Mouse (Mus musculus) stomach, embryonic 16.5 days (tissue): Measurements from ENCODE around the gene Vps39. TPM values are rescaled to one million over a fixed set of nuclear protein-coding genes. Genes with fewer than 3 reads are reported as not detected.

Experiments used
- ATAC-seq: fragments of 200-750 bp; cut with Nextera tagmentation; 2 replicates; pipeline ENCODE4 v1.8.0; 2017; ENCODE audit warnings: moderate number of reproducible peaks, moderate TSS enrichment; ENCODE audit not compliant: insufficient read depth, low FRiP score
- H3K27ac ChIP-seq: fragments of 300-500 bp; sonication (generic); 2 replicates; pipeline ENCODE4 v1.5.1; 2014; ENCODE audit warnings: low read length
- H3K27me3 ChIP-seq: fragments of 300-500 bp; sonication (generic); 2 replicates; pipeline ENCODE4 v1.6.1; 2014; ENCODE audit warnings: low read length, control low read depth, mixed read lengths; ENCODE audit not compliant: control insufficient read depth, insufficient read depth
- H3K36me3 ChIP-seq: fragments of 300-500 bp; sonication (generic); 2 replicates; pipeline ENCODE4 v1.6.1; 2014; ENCODE audit warnings: low read length; ENCODE audit not compliant: control insufficient read depth, insufficient read depth
- H3K4me1 ChIP-seq: fragments of 300-500 bp; sonication (generic); 2 replicates; pipeline ENCODE4 v1.6.1; 2014; ENCODE audit warnings: low read length, control low read depth, mixed read lengths; ENCODE audit not compliant: control insufficient read depth, insufficient read depth
- H3K4me2 ChIP-seq: fragments of 300-500 bp; sonication (generic); 2 replicates; pipeline ENCODE4 v1.6.1; 2014; ENCODE audit warnings: low read depth, low read length, mixed read lengths
- H3K4me3 ChIP-seq: fragments of 300-500 bp; sonication (generic); replicated peaks from 2 replicates; pipeline ENCODE4 v1.5.1; 2014; ENCODE audit warnings: mild to moderate bottlenecking, low read length
- H3K9ac ChIP-seq: fragments of 300-500 bp; sonication (generic); 2 replicates; pipeline ENCODE4 v1.6.1; 2014; ENCODE audit warnings: low read length
- H3K9me3 ChIP-seq: fragments of 300-500 bp; sonication (generic); replicated peaks from 2 replicates; pipeline ENCODE4 v1.6.1; 2016; ENCODE audit warnings: low read length, control low read depth; ENCODE audit not compliant: control insufficient read depth
- WGBS: fragments of 180-500 bp; shearing (Covaris S2); extraction: QIAGEN DNeasy Blood & Tissue Kit; methylation state at CpG from one replicate; pipeline ENCODE4 v1.1.7; 2014; 5-methylcytosine and 5-hydroxymethylcytosine counted together
- polyA plus RNA-seq: library from polyadenylated mRNA; unstranded; fragments of >200 nt; fragmentation: Nextera tagmentation; extraction: Ambion mirVana; gene quantifications from 2 replicates; pipeline ENCODE4 v1.2.1, GENCODE M21; 2015

The Vps39 gene
- polyA plus RNA-seq, 1 experiment from 2014 or later = 17.5 TPM

DNA sequence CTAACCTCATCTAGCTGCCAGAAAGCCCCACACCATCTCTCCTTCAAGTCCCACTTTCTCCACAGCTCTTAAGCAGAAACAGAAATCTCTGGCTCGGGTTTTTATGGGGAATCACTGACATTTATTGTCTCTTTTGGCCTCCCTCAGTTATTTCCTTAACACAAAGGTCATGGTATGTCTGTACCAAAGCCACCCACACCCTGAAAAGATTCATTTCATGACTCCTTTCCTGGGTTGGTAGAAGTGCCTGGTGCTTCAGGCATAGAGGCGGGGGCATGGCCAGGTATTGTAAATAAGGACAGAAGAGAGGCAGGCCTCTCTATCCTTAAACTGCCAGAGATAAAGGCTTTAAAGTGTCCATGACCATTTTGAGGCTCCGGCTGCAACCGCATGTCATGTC, 38.5 kb downstream of the Vps39 start:
- H3K9me3 ChIP-seq = no peaks in the 10 kb centered on the region
- no peak overlapping the region for H3K4me2 ChIP-seq
- peak overlapping the region; percentile 58; the same call in 1 of the 2 replicates for H3K27ac ChIP-seq
- H3K4me3 ChIP-seq = no peak overlapping the region
- 83% methylated on average over 4 of the region's 4 CpGs for WGBS
- no peak overlapping the region for H3K9ac ChIP-seq
- H3K4me1 ChIP-seq = peaks cover 3% of the 10 kb centered on the region; the same call in 1 of the 2 replicates
- ATAC-seq = no peak
- H3K36me3 ChIP-seq = peaks cover 11% of the 10 kb centered on the region
- no peaks in the 10 kb centered on the region for H3K27me3 ChIP-seq

DNA sequence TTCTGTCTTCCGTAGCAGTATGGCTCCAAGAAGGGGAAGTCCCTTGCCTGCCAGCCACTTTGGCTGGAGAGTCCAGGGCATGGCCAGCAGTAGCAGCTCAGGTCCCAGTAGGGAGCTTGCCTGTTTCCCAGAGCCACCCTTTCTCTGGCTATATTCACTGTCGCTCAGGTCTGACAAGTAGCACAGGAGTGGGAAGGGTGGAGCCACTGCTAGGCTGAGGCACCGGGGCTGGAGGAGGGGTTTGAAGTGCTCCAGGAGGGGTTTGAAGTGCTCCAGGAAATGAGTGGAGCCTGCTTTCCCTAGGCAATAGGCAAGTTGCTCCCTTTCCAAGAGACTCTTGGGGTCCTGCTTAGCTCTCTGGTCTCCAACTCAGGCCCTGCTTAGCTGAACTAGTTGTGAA, 39.0 kb downstream of the Vps39 start, which contains the start of gene Pla2g4f:
Pla2g4f (minus strand) TSS at position 190 of the 400 bp plus-strand sequence.
- peak within 1 kb of the TSS; percentile 58 for H3K27ac ChIP-seq
- 40% methylated on average over 3 of the region's 3 CpGs for WGBS
- H3K9ac ChIP-seq = no peak within 1 kb of the TSS; the same call in 1 of the 2 replicates
- 0 out of 2 replicates have a peak within 1 kb of the TSS, but pooled peaks have one; percentile 9 for H3K4me2 ChIP-seq
- 0 out of 2 replicates have a peak within 1 kb of the TSS, but pooled peaks have one; percentile 10 for H3K4me3 ChIP-seq
- H3K36me3 ChIP-seq = peaks cover 11% of the 10 kb centered on the region
- H3K4me1 ChIP-seq = peaks cover 3% of the 10 kb centered on the region; the same call in 1 of the 2 replicates
- ATAC-seq = peak; percentile 62; the same call in 1 of the 2 replicates
- no peaks in the 10 kb centered on the region for H3K27me3 ChIP-seq
- H3K9me3 ChIP-seq = no peaks in the 10 kb centered on the region

DNA sequence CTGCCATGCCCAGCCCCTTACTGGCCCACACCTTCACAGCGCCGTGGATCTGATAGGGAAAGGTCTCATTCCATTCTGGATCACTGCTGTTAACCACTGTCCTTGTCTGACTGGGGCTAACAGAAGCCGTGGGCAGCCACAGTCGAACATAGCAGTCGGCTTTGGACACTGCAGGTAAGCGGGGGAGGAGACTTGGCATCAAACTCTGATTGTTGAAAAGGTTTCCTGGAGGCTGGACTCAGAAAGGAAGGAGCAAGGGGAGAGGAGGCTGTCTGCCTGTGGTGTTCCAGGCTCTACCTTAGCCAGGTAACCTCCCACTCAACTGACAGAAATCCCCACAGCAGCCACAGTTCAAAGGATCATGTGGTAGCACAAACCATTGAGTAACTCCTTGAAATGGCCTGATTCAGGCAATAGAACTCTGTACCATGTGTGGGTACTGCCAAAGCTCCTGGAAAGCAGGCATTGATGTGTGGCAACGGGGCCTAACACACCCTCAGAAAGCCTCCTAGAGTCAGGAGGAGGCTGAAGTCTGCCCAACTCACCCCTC, 40.6 kb downstream of the Vps39 start:
- no peak overlapping the region for H3K9ac ChIP-seq
- H3K4me2 ChIP-seq = no peak overlapping the region
- H3K27ac ChIP-seq = no peak overlapping the region
- no peak for ATAC-seq
- no peak overlapping the region for H3K4me3 ChIP-seq
- WGBS = 76% methylated on average over 7 of the region's 7 CpGs
- H3K27me3 ChIP-seq = no peaks in the 10 kb centered on the region
- peaks cover 7% of the 10 kb centered on the region for H3K36me3 ChIP-seq
- peaks cover 3% of the 10 kb centered on the region; the same call in 1 of the 2 replicates for H3K4me1 ChIP-seq
- no peaks in the 10 kb centered on the region for H3K9me3 ChIP-seq

DNA sequence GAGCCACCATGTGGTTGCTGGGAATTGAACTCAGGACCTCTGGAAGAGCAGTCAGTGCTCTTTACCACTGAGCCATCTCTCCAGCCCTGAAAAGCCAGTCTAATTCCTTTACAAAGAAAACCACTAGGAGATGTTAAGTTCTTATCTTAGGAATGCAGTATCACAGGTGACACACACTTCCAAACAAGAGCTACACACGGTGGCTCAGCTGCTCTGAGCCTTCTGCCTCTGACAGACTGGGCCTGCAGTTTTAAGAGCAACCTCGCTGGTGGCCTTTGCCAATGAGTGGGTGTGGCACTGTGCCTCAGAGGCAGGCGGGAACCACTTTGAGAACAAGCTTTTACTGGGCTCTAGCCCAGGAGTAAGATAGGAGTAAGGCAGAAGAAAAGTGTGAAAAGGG, 48.8 kb downstream of the Vps39 start:
- WGBS = 17% methylated on average over 3 of the region's 3 CpGs
- no peak overlapping the region for H3K4me3 ChIP-seq
- H3K4me2 ChIP-seq = no peak overlapping the region
- no peaks in the 10 kb centered on the region for H3K9me3 ChIP-seq
- H3K4me1 ChIP-seq = no peaks in the 10 kb centered on the region
- H3K27ac ChIP-seq = no peak overlapping the region
- H3K9ac ChIP-seq = no peak overlapping the region
- no peaks in the 10 kb centered on the region for H3K36me3 ChIP-seq
- H3K27me3 ChIP-seq = no peaks in the 10 kb centered on the region
- ATAC-seq = no peak

DNA sequence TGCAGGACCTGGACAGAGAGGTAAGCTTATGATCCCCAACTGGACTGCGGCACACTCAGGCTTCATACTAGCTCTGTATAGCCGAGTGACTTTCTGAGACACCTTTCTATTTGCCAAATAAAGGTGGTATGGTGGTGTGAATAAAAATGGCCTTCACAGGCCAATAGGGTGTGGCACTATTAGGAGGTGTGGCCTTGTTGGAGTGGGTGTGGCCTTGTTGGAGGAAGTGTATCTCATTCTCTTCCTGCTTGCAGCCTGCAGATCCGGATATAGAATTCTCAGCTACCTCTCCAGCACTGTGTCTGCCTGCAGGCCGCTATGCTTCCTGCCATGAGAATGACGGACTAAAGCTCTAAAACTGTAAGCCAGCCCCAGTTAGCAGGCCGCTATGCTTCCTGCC, 51.9 kb downstream of the Vps39 start:
- Histone ChIP-seq H3K4me3 (no peak overlapping the region), H3K27me3 (no peaks in the 10 kb centered on the region), H3K4me2 (no peak overlapping the region), H3K4me1 (no peaks in the 10 kb centered on the region), H3K9me3 (no peaks in the 10 kb centered on the region), H3K36me3 (no peaks in the 10 kb centered on the region), H3K9ac (no peak overlapping the region), H3K27ac (no peak overlapping the region)
- ATAC-seq = no peak
- 94% methylated on average over 6 of the region's 6 CpGs for WGBS

DNA sequence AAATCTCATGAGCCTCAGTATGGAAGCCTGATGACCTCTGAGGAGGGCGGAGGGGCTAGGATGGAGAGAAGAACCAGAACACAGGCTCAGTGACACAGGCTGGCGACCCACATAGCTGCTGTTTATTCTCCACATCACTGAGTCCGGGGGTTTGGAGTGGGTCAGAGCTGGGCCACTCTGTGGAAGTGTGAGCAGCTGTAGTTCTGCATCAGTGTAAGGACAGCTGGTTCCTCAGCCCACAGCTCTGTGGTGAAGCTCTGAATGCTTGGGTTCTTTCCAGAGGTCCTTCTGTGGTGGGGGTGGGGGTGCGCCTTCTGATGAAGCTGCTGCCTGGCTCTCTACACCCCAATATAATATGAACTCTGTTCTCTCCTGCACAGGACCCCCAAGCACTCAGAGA, 53.1 kb downstream of the Vps39 start:
- 63% methylated on average over 4 of the region's 4 CpGs for WGBS
- no peaks in the 10 kb centered on the region for H3K9me3 ChIP-seq
- no peak for ATAC-seq
- H3K4me2 ChIP-seq = no peak overlapping the region
- H3K4me1 ChIP-seq = no peaks in the 10 kb centered on the region
- H3K36me3 ChIP-seq = no peaks in the 10 kb centered on the region
- no peaks in the 10 kb centered on the region for H3K27me3 ChIP-seq
- H3K4me3 ChIP-seq = no peak overlapping the region
- H3K9ac ChIP-seq = no peak overlapping the region
- H3K27ac ChIP-seq = no peak overlapping the region

DNA sequence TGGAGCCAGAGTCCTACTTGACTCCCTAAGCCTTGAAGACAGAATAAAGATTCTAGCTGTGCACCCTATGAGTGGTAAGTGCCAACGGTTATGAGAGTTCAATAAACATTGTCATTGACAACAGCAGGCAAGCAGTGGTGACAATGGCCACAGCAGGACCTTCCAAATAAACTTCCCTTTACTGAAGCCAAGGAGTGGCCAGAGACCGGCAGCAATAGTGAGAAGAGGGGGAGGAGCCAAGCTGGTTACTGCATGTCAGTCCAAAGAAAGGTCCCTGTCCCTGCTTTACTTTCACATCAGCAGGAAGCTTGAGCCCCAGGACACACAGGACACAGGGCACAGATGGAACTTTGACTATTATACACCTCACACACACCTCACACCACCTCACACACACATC, 56.8 kb downstream of the Vps39 start:
- no peak overlapping the region for H3K4me3 ChIP-seq
- no peak overlapping the region for H3K9ac ChIP-seq
- no peaks in the 10 kb centered on the region for H3K36me3 ChIP-seq
- ATAC-seq = no peak
- 15% methylated on average over 2 of the region's 2 CpGs for WGBS
- H3K4me2 ChIP-seq = no peak overlapping the region
- H3K27me3 ChIP-seq = no peaks in the 10 kb centered on the region
- no peaks in the 10 kb centered on the region for H3K4me1 ChIP-seq
- H3K27ac ChIP-seq = no peak overlapping the region
- H3K9me3 ChIP-seq = no peaks in the 10 kb centered on the region

DNA sequence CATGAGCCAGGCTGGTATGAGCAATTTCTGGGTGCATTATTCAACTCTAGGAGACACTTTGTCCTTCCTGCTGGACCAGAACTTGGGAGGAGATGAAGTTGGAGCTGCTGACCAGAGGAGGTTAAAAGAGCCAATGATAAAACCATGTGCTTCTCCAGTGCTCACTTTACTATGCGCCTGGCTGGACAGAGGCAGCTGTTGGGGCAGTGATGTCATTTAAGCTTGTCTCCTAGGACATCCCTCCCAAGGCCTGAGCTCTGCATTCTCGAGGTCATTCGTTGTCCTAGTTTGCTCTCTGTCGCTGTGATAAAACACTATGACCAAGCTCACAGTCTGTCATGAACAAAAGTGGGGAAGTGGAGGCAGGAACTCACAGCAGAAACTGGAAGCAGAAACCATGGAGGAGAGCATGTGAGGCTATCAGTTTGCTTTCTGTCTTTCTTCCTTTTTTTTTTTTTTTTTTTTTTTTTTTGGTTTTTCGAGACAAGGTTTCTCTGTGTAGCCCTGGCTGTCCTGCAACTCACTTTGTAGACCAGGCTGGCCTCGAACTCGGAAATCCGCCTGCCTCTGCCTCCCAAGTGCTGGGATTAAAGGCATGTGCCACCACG, 61.4 kb downstream of the Vps39 start:
- no peaks in the 10 kb centered on the region for H3K9me3 ChIP-seq
- no peaks in the 10 kb centered on the region for H3K4me1 ChIP-seq
- H3K27me3 ChIP-seq = no peaks in the 10 kb centered on the region
- no peak overlapping the region for H3K4me2 ChIP-seq
- H3K27ac ChIP-seq = no peak overlapping the region
- WGBS = 80% methylated on average over 8 of the region's 9 CpGs
- ATAC-seq = no peak
- H3K9ac ChIP-seq = no peak overlapping the region
- H3K36me3 ChIP-seq = no peaks in the 10 kb centered on the region
- no peak overlapping the region for H3K4me3 ChIP-seq

DNA sequence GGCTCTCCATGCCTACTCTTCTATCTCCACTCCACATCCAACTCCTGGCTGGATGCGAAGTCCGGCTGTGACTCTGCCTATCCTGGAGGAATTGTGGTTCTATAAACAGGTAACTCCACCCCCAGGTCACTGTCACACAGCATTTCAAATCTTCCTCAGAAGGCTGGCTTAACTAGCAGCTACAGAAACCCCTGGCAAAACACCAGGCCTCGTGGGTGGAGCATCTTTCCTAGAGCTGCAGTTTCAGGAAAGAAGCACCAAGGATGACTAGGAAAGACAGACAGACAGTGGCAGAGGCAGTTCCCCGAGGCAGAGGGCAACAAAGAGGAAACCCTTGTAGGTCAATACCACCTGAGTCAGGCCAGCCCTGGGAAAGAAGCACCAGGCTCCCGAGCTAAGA, 63.9 kb downstream of the Vps39 start, which contains the start of gene Pla2g4d:
Pla2g4d (minus strand) TSS at position 203 of the 400 bp plus-strand sequence.
- Histone ChIP-seq H3K4me2 (no peak within 1 kb of the TSS), H3K36me3 (no peaks in the 10 kb centered on the region), H3K9ac (no peak within 1 kb of the TSS), H3K4me1 (no peaks in the 10 kb centered on the region), H3K27me3 (no peaks in the 10 kb centered on the region), H3K27ac (no peak within 1 kb of the TSS), H3K9me3 (no peaks in the 10 kb centered on the region), H3K4me3 (no peak within 1 kb of the TSS)
- ATAC-seq = no peak
- WGBS = 64% methylated on average over 5 of the region's 5 CpGs
